Mouse (Mus musculus) kidney, adult 2 months (tissue): ENCODE data around the gene Pip5kl1. TPM values are rescaled to one million over a fixed set of nuclear protein-coding genes. Genes with fewer than 3 reads are reported as not detected.

Source experiments
- DNase-seq: peaks from one replicate; pipeline ENCODE4 v3.0.0; 2021
- H3K27ac ChIP-seq: fragments of 200-500 bp; 2 replicates; pipeline ENCODE4 v1.5.1; 2012; ENCODE audit warnings: low read depth, low read length, control low read depth, inconsistent platforms; ENCODE audit not compliant: insufficient read depth
- H3K27me3 ChIP-seq: fragments of 200-500 bp; replicated peaks from 2 replicates; pipeline ENCODE4 v1.6.1; 2012; ENCODE audit warnings: mild to moderate bottlenecking, moderate library complexity, low read length, inconsistent platforms; ENCODE audit not compliant: control insufficient read depth, insufficient read depth
- H3K36me3 ChIP-seq: fragments of 200-500 bp; 2 replicates; pipeline ENCODE4 v1.6.1; 2012; ENCODE audit warnings: mild to moderate bottlenecking, moderate library complexity, low read length, inconsistent platforms; ENCODE audit not compliant: control insufficient read depth, insufficient read depth
- H3K4me1 ChIP-seq: fragments of 200-500 bp; 2 replicates; pipeline ENCODE4 v1.6.1; 2011; ENCODE audit warnings: low read length; ENCODE audit not compliant: control insufficient read depth, insufficient read depth
- H3K4me3 ChIP-seq: fragments of 200-500 bp; 2 replicates; pipeline ENCODE4 v1.5.1; 2011; ENCODE audit warnings: mild to moderate bottlenecking, low read depth, low read length, control low read depth; ENCODE audit not compliant: insufficient read depth
- CTCF ChIP-seq: fragments of 200-500 bp; conservative IDR thresholded peaks from 2 replicates; pipeline ENCODE4 v1.5.1; 2011; ENCODE audit warnings: low read depth, mild to moderate bottlenecking, control low read depth, low read length, moderate library complexity, mixed read lengths; ENCODE audit not compliant: insufficient read depth, insufficient read length
- POLR2A ChIP-seq: fragments of 200-500 bp; IDR thresholded peaks from one replicate; pipeline ENCODE4 v1.6.1; 2011; ENCODE audit warnings: low read depth, low read length, control low read depth
- WGBS: fragments of 180-500 bp; shearing (Covaris S2); methylation state at CpG from one replicate; pipeline ENCODE4 v1.1.7; 2018; 5-methylcytosine and 5-hydroxymethylcytosine counted together
- polyA plus RNA-seq: library from polyadenylated mRNA; depleted of rRNA; stranded (reverse); fragments of >200 nt; gene quantifications from 2 replicates; pipeline ENCODE4 v1.2.3, GENCODE M21; 2012

Pip5kl1 gene
- polyA plus RNA-seq, 1 experiment = not detected

DNA sequence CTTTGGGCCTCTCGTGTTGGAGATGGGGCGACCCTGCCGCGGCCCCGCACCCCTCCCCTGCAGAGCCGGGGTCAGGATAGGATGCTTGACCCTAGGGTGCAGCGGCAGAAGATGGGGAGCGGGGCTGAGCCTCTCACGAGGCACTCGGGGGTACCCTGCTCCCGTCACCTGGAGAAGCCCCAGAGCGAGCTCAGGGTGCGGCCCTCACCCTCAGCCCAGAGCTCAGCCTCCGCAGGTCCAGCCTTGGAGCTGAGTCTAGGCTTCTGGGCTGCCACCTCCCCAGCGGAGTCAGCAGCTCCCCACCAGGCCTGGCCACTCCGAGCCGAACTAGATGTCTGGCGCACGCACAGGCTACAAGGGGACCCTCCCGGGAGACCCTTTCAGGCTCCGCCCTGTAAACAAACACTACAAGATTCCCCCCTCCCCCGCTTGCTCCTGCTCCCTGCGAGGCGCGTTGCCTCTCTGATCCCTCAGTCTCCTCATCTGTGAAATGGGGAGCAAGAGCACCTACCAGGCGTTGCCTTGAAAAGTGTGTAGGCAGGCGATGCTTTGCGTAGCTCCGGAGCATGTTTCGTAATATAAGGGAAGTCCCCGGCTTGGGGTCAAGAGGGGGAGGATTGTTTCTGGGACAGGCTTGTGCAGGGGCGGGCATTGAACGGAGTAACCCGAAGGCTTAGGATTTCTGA, 32.8 kb downstream of the Pip5kl1 start:
- 10% methylated on average over 34 of the region's 34 CpGs for WGBS
- no peak for TF ChIP-seq POLR2A
- no peak for TF ChIP-seq CTCF
- H3K36me3 ChIP-seq = no peaks in the 10 kb centered on the region
- peak overlapping the region; percentile 65 for H3K4me3 ChIP-seq
- H3K4me1 ChIP-seq = peaks cover 2% of the 10 kb centered on the region; the same call in 1 of the 2 replicates
- H3K27ac ChIP-seq = peak overlapping the region; percentile 15; the same call in 1 of the 2 replicates
- DNase-seq = peak; percentile 24
- no peaks in the 10 kb centered on the region for H3K27me3 ChIP-seq

DNA sequence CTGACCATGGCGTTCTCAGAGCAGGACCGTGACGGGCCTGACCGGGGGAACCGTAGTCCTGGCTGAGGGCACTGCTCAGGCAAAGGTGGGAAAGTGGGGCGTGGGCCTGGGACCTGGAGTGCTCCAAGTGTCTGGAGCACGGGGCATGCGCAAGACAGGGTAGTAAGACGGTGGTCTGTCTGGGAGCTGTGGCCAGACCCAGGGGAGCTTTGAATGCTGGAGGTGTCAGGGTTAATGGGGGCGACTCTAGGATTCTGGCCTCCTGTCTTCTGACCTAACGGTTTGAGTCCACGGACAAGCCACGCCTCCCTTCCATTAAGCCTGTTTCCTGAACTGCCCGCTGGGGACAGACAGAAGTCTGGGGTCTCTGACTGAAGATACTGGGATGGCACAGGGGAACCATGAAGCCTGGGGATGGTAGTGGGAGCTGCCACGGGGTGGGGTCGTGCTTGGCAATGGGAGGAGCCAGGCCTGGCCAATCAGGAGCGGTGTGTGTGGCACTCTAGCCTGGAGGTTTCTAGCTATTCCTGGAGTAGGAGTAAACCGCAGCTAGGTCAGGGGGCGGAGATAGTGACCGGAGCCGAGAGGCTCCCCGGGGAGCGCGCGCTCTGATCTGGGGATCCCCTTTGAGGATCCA, 33.7 kb downstream of the Pip5kl1 start:
- 11% methylated on average over 25 of the region's 25 CpGs for WGBS
- peaks cover 2% of the 10 kb centered on the region; the same call in 1 of the 2 replicates for H3K4me1 ChIP-seq
- DNase-seq = peak; percentile 69
- TF ChIP-seq CTCF (no peak), POLR2A (no peak)
- H3K36me3 ChIP-seq = no peaks in the 10 kb centered on the region
- no peak overlapping the region for H3K27ac ChIP-seq
- H3K4me3 ChIP-seq = peak overlapping the region; percentile 65; the same call in 1 of the 2 replicates
- no peaks in the 10 kb centered on the region for H3K27me3 ChIP-seq

DNA sequence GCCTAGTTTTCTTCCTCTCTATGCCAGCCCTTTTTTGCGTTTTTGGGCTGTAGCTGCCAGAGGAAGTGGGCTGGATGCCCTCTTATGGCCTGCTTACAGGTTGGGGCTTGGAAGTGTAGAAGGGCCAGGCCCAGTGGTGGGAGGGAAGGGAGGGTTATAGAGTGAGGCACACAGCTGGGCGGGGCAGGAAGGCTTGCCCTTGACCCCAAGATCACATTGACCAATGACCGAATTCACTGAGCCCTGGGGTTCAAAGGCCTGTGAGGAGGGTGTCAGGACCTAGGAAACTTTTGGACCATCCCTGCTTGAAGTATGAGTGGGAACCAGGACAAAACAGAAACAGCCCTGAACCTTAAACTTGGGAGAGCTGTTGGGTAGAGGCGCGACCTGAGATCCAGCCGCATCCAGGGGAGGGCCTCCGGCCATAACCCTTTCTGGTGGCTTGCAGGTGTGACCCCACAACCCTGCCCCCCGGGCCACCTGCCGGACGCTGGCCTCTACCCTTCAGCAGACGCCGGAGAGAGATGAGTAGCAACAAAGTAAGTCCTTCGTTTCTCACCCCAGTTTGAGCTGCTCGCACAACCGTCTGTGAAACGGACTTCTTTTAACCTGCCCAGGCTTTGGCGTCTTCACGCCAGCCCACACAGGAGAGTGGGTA, 34.3 kb downstream of the Pip5kl1 start:
- TF ChIP-seq CTCF = no peak
- TF ChIP-seq POLR2A = no peak
- no peak for DNase-seq
- peak overlapping the region; percentile 16; the same call in 1 of the 2 replicates for H3K4me3 ChIP-seq
- peaks cover 2% of the 10 kb centered on the region; the same call in 1 of the 2 replicates for H3K4me1 ChIP-seq
- WGBS = 68% methylated on average over 18 of the region's 18 CpGs
- peak overlapping the region; percentile 3; the same call in 1 of the 2 replicates for H3K27ac ChIP-seq
- no peaks in the 10 kb centered on the region for H3K36me3 ChIP-seq
- H3K27me3 ChIP-seq = no peaks in the 10 kb centered on the region

DNA sequence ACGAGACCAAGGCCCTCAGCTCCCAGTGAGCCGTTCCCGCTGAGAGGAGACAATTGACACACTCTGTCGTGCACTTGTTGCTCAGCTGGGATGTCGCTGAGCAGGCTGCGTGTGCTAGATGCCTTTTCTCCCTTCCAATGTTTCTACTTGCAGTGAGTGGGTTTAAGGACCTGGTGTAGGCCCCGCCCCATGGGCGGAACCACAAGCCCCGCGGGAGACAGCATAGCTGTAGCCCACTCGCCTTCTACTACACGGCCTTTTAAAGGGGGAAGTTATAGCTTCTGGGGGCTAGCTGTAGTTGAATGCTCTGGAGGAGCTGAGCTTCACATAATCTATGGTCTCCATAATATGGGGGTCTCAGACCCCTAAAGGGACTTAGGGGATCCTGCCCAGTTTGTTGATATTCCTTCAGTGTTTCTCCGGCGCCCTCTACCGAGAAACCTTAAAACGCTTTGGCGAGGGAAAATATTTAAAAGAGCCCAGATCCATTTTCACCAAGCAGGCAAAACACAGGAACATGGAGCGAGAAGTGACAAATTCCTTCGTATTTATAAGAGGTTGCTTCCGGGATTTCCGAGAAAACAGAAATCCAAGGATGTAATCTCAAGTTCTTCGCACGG, 36.1 kb downstream of the Pip5kl1 start:
- WGBS = 14% methylated on average over 23 of the region's 23 CpGs
- no peak for TF ChIP-seq POLR2A
- peak; percentile 33; the same call in 1 of the 2 replicates for TF ChIP-seq CTCF
- H3K4me3 ChIP-seq = peak overlapping the region; percentile 23; the same call in 1 of the 2 replicates
- no peaks in the 10 kb centered on the region for H3K36me3 ChIP-seq
- H3K27ac ChIP-seq = no peak overlapping the region
- H3K27me3 ChIP-seq = no peaks in the 10 kb centered on the region
- peaks cover 2% of the 10 kb centered on the region; the same call in 1 of the 2 replicates for H3K4me1 ChIP-seq
- DNase-seq = peak; percentile 46

DNA sequence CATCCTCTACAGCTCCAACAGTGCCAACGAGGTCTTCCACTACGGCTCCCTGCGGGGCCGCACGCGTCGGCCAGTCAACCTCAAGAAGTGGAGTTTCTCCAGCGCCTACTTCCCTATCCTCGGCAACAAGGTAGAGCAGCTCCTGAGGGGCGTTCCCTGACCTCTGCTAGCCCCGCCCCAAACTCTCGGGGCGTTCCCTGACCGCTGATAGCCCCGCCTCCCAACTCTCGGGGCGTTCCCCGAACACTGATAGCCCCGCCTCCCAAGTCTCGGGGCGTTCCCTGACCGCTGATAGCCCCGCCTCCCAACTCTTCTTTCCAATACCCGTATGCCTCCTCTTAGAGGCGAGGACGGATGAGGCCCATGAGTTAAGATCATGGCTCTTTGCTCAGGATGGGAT, 37.7 kb downstream of the Pip5kl1 start:
- no peak overlapping the region for H3K27ac ChIP-seq
- peaks cover 2% of the 10 kb centered on the region; the same call in 1 of the 2 replicates for H3K4me1 ChIP-seq
- H3K27me3 ChIP-seq = no peaks in the 10 kb centered on the region
- WGBS = 83% methylated on average over 26 of the region's 26 CpGs
- no peak overlapping the region for H3K4me3 ChIP-seq
- DNase-seq = no peak
- TF ChIP-seq POLR2A (no peak), CTCF (no peak)
- no peaks in the 10 kb centered on the region for H3K36me3 ChIP-seq

DNA sequence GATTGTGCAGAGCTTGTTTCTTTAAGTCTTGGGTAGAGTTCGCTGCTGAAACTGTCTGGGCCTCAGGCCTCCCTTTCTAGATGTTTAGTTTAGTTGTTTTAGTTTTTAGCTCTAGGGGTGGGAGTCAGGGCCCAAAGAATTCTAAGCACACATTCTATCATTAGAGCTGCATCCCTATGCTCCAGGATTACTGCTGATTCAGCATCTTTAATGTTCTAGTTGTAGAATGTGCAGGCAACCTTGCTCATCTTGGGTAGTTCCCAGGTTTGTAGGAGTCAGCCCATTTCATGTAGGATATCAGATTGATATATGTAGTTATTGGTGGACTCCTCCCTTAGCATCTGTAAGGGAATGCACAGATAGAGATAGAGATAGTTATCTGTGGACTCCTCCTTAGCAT, 42.5 kb downstream of the Pip5kl1 start:
- no peaks in the 10 kb centered on the region for H3K27me3 ChIP-seq
- H3K27ac ChIP-seq = no peak overlapping the region
- 97% methylated on average over 1 of the region's 1 CpGs for WGBS
- no peak overlapping the region for H3K4me3 ChIP-seq
- DNase-seq = no peak
- TF ChIP-seq CTCF (no peak), POLR2A (no peak)
- 0 out of 2 replicates have a peak, but pooled peaks cover 6% of the 10 kb centered on the region for H3K4me1 ChIP-seq
- no peaks in the 10 kb centered on the region for H3K36me3 ChIP-seq
